Mouse (Mus musculus): Measurements from ENCODE around the gene Cds2. TPM values are rescaled to one million over a fixed set of nuclear protein-coding genes. Genes with fewer than 3 reads are reported as not detected.
A peak's percentile ranks its signal among the peaks of the same experiment; 100 is the strongest.

The Cds2 gene
- total RNA-seq, 2 experiments from 2014 or later: 165 to 168 TPM

- peak; percentile 25 to 55 for DNase-seq (ENCODE audit: low spot score in 2 of 2)
These were observed 80.9 kb downstream of the Cds2 start for GRCm38 (mm10) chr2:132343846-132344245.

Other genes starting within 250 kb of the Cds2 start
- 10 to 100 TPM; 37.4 to 39.8 TPM for gene Rassf2, start 232.9 kb upstream of the Cds2 start, total RNA-seq (2021)
- gene Slc23a2, start 118.0 kb upstream of the Cds2 start, total RNA-seq (2021): 10 to 100 TPM; 78.4 to 79.9 TPM
- gene Tmem230, start 15.3 kb upstream of the Cds2 start, total RNA-seq (2021): 10 to 100 TPM; 24.1 to 26.0 TPM
- gene Pcna, start 9.8 kb upstream of the Cds2 start, total RNA-seq (2021): 10 to 100 TPM; 55.0 to 59.2 TPM
- 1 to 10 TPM; 6.6 to 7.4 TPM for gene Prokr2, start 122.3 kb downstream of the Cds2 start, total RNA-seq (2021)